Mouse (Mus musculus): Measurements from ENCODE around the gene Ikzf1. TPM values are rescaled to one million over a fixed set of nuclear protein-coding genes. Genes with fewer than 3 reads are reported as not detected.

Ikzf1 gene
- polyA plus RNA-seq, 1 experiment from 2014 or later, result 7.6 TPM

- Histone ChIP-seq H3K4me3 (ENCODE audit: low read depth, low read length) (no peak overlapping the region), H3K27ac (ENCODE audit: low read depth, low read length) (no peak overlapping the region), H3K9me3 (replicated peaks; ENCODE audit: control insufficient read depth, low read length) (no peaks in the 10 kb centered on the region), H3K4me1 (ENCODE audit: control insufficient read depth, insufficient read depth, low read length) (no peaks in the 10 kb centered on the region), H3K9ac (ENCODE audit: low read depth, low read length) (no peak overlapping the region), H3K4me2 (no peak overlapping the region), H3K36me3 (ENCODE audit: control insufficient read depth, insufficient read depth, low read length) (no peaks in the 10 kb centered on the region), H3K27me3 (ENCODE audit: control insufficient read depth, insufficient read depth, low read length) (no peaks in the 10 kb centered on the region)
- ATAC-seq (replicated peaks; ENCODE audit: insufficient number of reproducible peaks, low FRiP score, low TSS enrichment), result no peak
- WGBS (ENCODE audit: insufficient replicate concordance), result 66% methylated on average over 6 of the region's 6 CpGs
Observed at GRCm38 (mm10) chr11:11758121-11758520, 73.3 kb downstream of the Ikzf1 start.

GRCm38 (mm10) chr11:11758883-11759282 lies 74.1 kb downstream of the Ikzf1 start:
- Histone ChIP-seq H3K9me3 (replicated peaks; ENCODE audit: control insufficient read depth, low read length) (no peaks in the 10 kb centered on the region), H3K27ac (ENCODE audit: low read depth, low read length) (no peak overlapping the region), H3K4me3 (ENCODE audit: low read depth, low read length) (no peak overlapping the region), H3K27me3 (ENCODE audit: control insufficient read depth, insufficient read depth, low read length) (no peaks in the 10 kb centered on the region), H3K9ac (ENCODE audit: low read depth, low read length) (no peak overlapping the region), H3K4me1 (ENCODE audit: control insufficient read depth, insufficient read depth, low read length) (no peaks in the 10 kb centered on the region), H3K4me2 (no peak overlapping the region), H3K36me3 (ENCODE audit: control insufficient read depth, insufficient read depth, low read length) (no peaks in the 10 kb centered on the region)
- 88% methylated on average over 1 of the region's 1 CpGs for WGBS (ENCODE audit: insufficient replicate concordance)
- ATAC-seq (replicated peaks; ENCODE audit: insufficient number of reproducible peaks, low FRiP score, low TSS enrichment), result no peak

GRCm38 (mm10) chr11:11763211-11763666 lies 78.4 kb downstream of the Ikzf1 start:
- no peak overlapping the region for H3K4me2 ChIP-seq
- H3K9ac ChIP-seq (ENCODE audit: low read depth, low read length), result no peak overlapping the region
- no peak overlapping the region for H3K27ac ChIP-seq (ENCODE audit: low read depth, low read length)
- no peaks in the 10 kb centered on the region for H3K9me3 ChIP-seq (replicated peaks; ENCODE audit: control insufficient read depth, low read length)
- no peak overlapping the region for H3K4me3 ChIP-seq (ENCODE audit: low read depth, low read length)
- H3K36me3 ChIP-seq (ENCODE audit: control insufficient read depth, insufficient read depth, low read length), result no peaks in the 10 kb centered on the region
- no peaks in the 10 kb centered on the region for H3K4me1 ChIP-seq (ENCODE audit: control insufficient read depth, insufficient read depth, low read length)
- ATAC-seq (replicated peaks; ENCODE audit: insufficient number of reproducible peaks, low FRiP score, low TSS enrichment), result no peak
- WGBS (ENCODE audit: insufficient replicate concordance), result 66% methylated on average over 4 of the region's 4 CpGs
- no peaks in the 10 kb centered on the region for H3K27me3 ChIP-seq (ENCODE audit: control insufficient read depth, insufficient read depth, low read length)

GRCm38 (mm10) chr11:11765414-11765813 lies 80.6 kb downstream of the Ikzf1 start:
- Histone ChIP-seq H3K4me2 (no peak overlapping the region), H3K9me3 (replicated peaks; ENCODE audit: control insufficient read depth, low read length) (no peaks in the 10 kb centered on the region), H3K36me3 (ENCODE audit: control insufficient read depth, insufficient read depth, low read length) (no peaks in the 10 kb centered on the region), H3K4me1 (ENCODE audit: control insufficient read depth, insufficient read depth, low read length) (no peaks in the 10 kb centered on the region), H3K27me3 (ENCODE audit: control insufficient read depth, insufficient read depth, low read length) (no peaks in the 10 kb centered on the region), H3K9ac (ENCODE audit: low read depth, low read length) (no peak overlapping the region), H3K27ac (ENCODE audit: low read depth, low read length) (no peak overlapping the region), H3K4me3 (ENCODE audit: low read depth, low read length) (no peak overlapping the region)
- WGBS (ENCODE audit: insufficient replicate concordance), result 88% methylated on average over 1 of the region's 1 CpGs
- no peak for ATAC-seq (replicated peaks; ENCODE audit: insufficient number of reproducible peaks, low FRiP score, low TSS enrichment)

DNA sequence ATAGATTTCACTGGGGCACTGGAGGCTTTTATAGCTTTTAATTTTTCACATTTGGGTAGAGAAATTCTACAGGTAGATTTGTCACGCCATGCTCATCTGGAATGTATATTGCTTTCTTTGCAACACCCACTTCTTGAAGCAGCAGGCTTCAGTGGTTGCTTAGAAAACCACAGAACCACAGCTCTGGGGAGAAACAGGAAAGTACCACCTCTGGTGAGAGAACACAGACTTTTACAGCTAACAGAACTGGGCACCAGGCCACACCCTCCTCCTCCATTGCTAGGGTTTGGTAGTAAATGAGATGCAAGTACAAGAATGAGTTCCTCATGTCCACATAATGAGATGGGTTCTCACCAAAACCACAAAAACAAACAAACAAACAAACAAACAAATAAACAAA lies 81.3 kb downstream of the Ikzf1 start:
- no peak overlapping the region for H3K4me2 ChIP-seq
- no peak overlapping the region for H3K4me3 ChIP-seq (ENCODE audit: low read depth, low read length)
- H3K36me3 ChIP-seq (ENCODE audit: control insufficient read depth, insufficient read depth, low read length), result no peaks in the 10 kb centered on the region
- no peaks in the 10 kb centered on the region for H3K4me1 ChIP-seq (ENCODE audit: control insufficient read depth, insufficient read depth, low read length)
- no peaks in the 10 kb centered on the region for H3K9me3 ChIP-seq (replicated peaks; ENCODE audit: control insufficient read depth, low read length)
- WGBS (ENCODE audit: insufficient replicate concordance), result 75% methylated on average over 1 of the region's 1 CpGs
- no peak overlapping the region for H3K9ac ChIP-seq (ENCODE audit: low read depth, low read length)
- no peaks in the 10 kb centered on the region for H3K27me3 ChIP-seq (ENCODE audit: control insufficient read depth, insufficient read depth, low read length)
- ATAC-seq (replicated peaks; ENCODE audit: insufficient number of reproducible peaks, low FRiP score, low TSS enrichment), result no peak
- no peak overlapping the region for H3K27ac ChIP-seq (ENCODE audit: low read depth, low read length)

DNA sequence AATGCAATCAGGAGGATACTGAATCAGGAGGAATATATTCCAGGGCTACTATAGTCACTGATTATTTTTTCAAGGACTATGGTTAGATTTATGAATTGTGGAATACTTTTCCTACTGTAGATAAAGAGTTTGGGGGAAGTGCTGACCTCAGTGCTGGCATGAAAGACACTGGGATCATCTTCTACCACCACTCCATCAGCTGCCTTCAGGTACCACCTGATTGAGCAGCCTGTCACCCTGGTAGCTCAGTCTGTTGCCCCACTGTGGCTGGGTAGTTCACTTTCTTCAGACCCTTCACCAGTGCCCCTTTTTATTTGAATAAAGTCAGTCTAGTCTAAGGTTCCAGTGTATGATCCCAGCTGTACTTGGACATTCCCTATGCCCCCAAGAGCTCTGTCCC lies 81.9 kb downstream of the Ikzf1 start:
- no peaks in the 10 kb centered on the region for H3K27me3 ChIP-seq (ENCODE audit: control insufficient read depth, insufficient read depth, low read length)
- H3K4me1 ChIP-seq (ENCODE audit: control insufficient read depth, insufficient read depth, low read length), result no peaks in the 10 kb centered on the region
- no peak overlapping the region for H3K4me2 ChIP-seq
- H3K27ac ChIP-seq (ENCODE audit: low read depth, low read length), result no peak overlapping the region
- no peaks in the 10 kb centered on the region for H3K9me3 ChIP-seq (replicated peaks; ENCODE audit: control insufficient read depth, low read length)
- H3K9ac ChIP-seq (ENCODE audit: low read depth, low read length), result no peak overlapping the region
- no peak for ATAC-seq (replicated peaks; ENCODE audit: insufficient number of reproducible peaks, low FRiP score, low TSS enrichment)
- no peak overlapping the region for H3K4me3 ChIP-seq (ENCODE audit: low read depth, low read length)
- H3K36me3 ChIP-seq (ENCODE audit: control insufficient read depth, insufficient read depth, low read length), result no peaks in the 10 kb centered on the region

GRCm38 (mm10) chr11:11768057-11768456 lies 83.3 kb downstream of the Ikzf1 start:
- H3K36me3 ChIP-seq (ENCODE audit: control insufficient read depth, insufficient read depth, low read length), result no peaks in the 10 kb centered on the region
- H3K27ac ChIP-seq (ENCODE audit: low read depth, low read length), result no peak overlapping the region
- no peak overlapping the region for H3K4me3 ChIP-seq (ENCODE audit: low read depth, low read length)
- no peak overlapping the region for H3K9ac ChIP-seq (ENCODE audit: low read depth, low read length)
- WGBS (ENCODE audit: insufficient replicate concordance), result 79% methylated on average over 2 of the region's 2 CpGs
- no peaks in the 10 kb centered on the region for H3K4me1 ChIP-seq (ENCODE audit: control insufficient read depth, insufficient read depth, low read length)
- H3K27me3 ChIP-seq (ENCODE audit: control insufficient read depth, insufficient read depth, low read length), result no peaks in the 10 kb centered on the region
- H3K4me2 ChIP-seq, result no peak overlapping the region
- H3K9me3 ChIP-seq (replicated peaks; ENCODE audit: control insufficient read depth, low read length), result no peaks in the 10 kb centered on the region
- no peak for ATAC-seq (replicated peaks; ENCODE audit: insufficient number of reproducible peaks, low FRiP score, low TSS enrichment)

GRCm38 (mm10) chr11:11769281-11769680 lies 84.5 kb downstream of the Ikzf1 start:
- no peaks in the 10 kb centered on the region for H3K4me1 ChIP-seq (ENCODE audit: control insufficient read depth, insufficient read depth, low read length)
- no peaks in the 10 kb centered on the region for H3K27me3 ChIP-seq (ENCODE audit: control insufficient read depth, insufficient read depth, low read length)
- H3K36me3 ChIP-seq (ENCODE audit: control insufficient read depth, insufficient read depth, low read length), result no peaks in the 10 kb centered on the region
- no peak overlapping the region for H3K4me3 ChIP-seq (ENCODE audit: low read depth, low read length)
- no peak overlapping the region for H3K27ac ChIP-seq (ENCODE audit: low read depth, low read length)
- H3K4me2 ChIP-seq, result no peak overlapping the region
- no peak overlapping the region for H3K9ac ChIP-seq (ENCODE audit: low read depth, low read length)
- WGBS (ENCODE audit: insufficient replicate concordance), result 92% methylated on average over 20 of the region's 20 CpGs
- H3K9me3 ChIP-seq (replicated peaks; ENCODE audit: control insufficient read depth, low read length), result no peaks in the 10 kb centered on the region
- ATAC-seq (replicated peaks; ENCODE audit: insufficient number of reproducible peaks, low FRiP score, low TSS enrichment), result no peak

DNA sequence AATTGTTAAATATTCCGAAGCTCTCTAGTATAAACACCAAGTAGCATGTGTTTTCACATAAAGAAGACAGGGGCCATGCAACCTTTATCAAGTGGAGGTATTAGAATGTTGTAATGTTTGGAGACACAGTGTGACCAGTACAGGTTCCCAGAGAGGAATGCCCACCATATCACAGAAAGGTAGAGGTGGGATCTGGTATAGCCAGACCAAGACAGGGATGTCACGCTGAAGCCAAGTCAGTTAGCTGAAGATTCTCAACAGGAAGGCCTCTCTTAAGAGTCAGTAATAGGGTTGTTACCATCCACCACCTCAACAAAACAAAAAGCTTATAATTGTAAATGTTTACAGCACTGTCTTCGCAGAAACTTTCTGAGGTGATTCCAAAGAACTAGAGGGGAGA lies 85.9 kb downstream of the Ikzf1 start:
- no peaks in the 10 kb centered on the region for H3K4me1 ChIP-seq (ENCODE audit: control insufficient read depth, insufficient read depth, low read length)
- H3K4me2 ChIP-seq, result no peak overlapping the region
- H3K36me3 ChIP-seq (ENCODE audit: control insufficient read depth, insufficient read depth, low read length), result no peaks in the 10 kb centered on the region
- H3K9me3 ChIP-seq (replicated peaks; ENCODE audit: control insufficient read depth, low read length), result no peaks in the 10 kb centered on the region
- WGBS (ENCODE audit: insufficient replicate concordance), result 86% methylated on average over 3 of the region's 3 CpGs
- H3K27me3 ChIP-seq (ENCODE audit: control insufficient read depth, insufficient read depth, low read length), result no peaks in the 10 kb centered on the region
- no peak overlapping the region for H3K9ac ChIP-seq (ENCODE audit: low read depth, low read length)
- H3K4me3 ChIP-seq (ENCODE audit: low read depth, low read length), result no peak overlapping the region
- no peak for ATAC-seq (replicated peaks; ENCODE audit: insufficient number of reproducible peaks, low FRiP score, low TSS enrichment)
- no peak overlapping the region for H3K27ac ChIP-seq (ENCODE audit: low read depth, low read length)
